ENCODE assay signal across 15 mouse cellular contexts in the genomic region with DNA sequence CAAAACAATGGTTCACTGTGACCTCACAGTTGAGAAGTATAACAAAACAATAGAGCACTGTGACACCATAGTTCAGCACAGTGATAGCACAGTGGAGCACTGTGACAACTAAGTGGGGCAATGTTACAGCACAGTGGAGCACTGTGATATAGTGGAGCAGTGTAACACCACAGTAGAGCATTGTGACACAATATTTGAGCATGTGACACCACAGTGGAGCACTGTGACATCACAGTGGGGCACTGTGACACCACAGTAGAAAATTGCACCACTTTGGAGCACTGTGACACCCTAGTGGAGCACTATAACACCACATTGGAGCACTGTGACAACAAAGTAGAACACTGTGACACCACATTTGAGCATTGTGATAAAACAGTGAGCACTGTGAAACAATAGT.
A peak's percentile ranks its signal among the peaks of the same experiment; 100 is the strongest.
DNase-seq lines count a peak whose midpoint lies in the region; ATAC-seq and TF ChIP-seq lines count a peak whose summit lies in the region.
"Had no signal": no experiment of that assay in that cellular context is flagged by ENCODE, and none has a peak within 500 bp of the region (broad histone marks: within the 10 kb centered on the region; RNA-seq: fewer than 3 reads in every experiment).

No protein-coding gene starts in this region.

- no peak for DNase-seq in cerebellum, postnatal 10 days
- no peak for DNase-seq in kidney, postnatal 0 days (ENCODE audit: low spot score)
- peak; percentile 2 for DNase-seq in brain, embryonic 14.5 days (ENCODE audit: low read depth)
- no peak for DNase-seq in heart, postnatal 14 days
- DNase-seq in cerebellum, postnatal 4 days (ENCODE audit: low spot score in 2 of 2), result no peak
- DNase-seq: cerebellum, adult 2 months; gastrocnemius, postnatal 10 days; kidney, adult 8-10 months had no signal

- peak; percentile 66; the same call in 1 of the 2 replicates for ATAC-seq in cerebellum, adult (ENCODE audit: insufficient number of reproducible peaks, low FRiP score, low TSS enrichment)
- peak; percentile 43; the same call in 1 of the 2 replicates for ATAC-seq in kidney, postnatal 0 days (replicated peaks; ENCODE audit: low FRiP score, low read depth)
- no peak for ATAC-seq in kidney, embryonic 16.5 days (ENCODE audit: low FRiP score, low TSS enrichment)

- no peak for TF ChIP-seq CTCF in kidney, postnatal 0 days (IDR thresholded peaks at IDR 0.05; ENCODE audit: low read depth)
- no peak for TF ChIP-seq CTCF in brain, embryonic 14.5 days (IDR thresholded peaks at IDR 0.05; ENCODE audit: borderline replicate concordance, extremely low read depth, insufficient read depth, insufficient read length)

- H3K4me1 ChIP-seq in kidney, postnatal 0 days (replicated peaks; ENCODE audit: insufficient read depth, low read length), result no peaks in the 10 kb centered on the region
- no peaks in the 10 kb centered on the region for H3K4me1 ChIP-seq in kidney, embryonic 16.5 days (ENCODE audit: insufficient read depth, low read length)
- H3K4me1 ChIP-seq in megakaryocyte, embryonic 14.5 days, result no peaks in the 10 kb centered on the region; the same call in 1 of the 2 replicates
- H3K4me1 ChIP-seq: forebrain, embryonic 12.5 days had no signal

- H3K27ac ChIP-seq in kidney, postnatal 0 days, result no peak overlapping the region
- no peak overlapping the region for H3K27ac ChIP-seq in kidney, embryonic 16.5 days (ENCODE audit: low read length)
- H3K27ac ChIP-seq: forebrain, embryonic 12.5 days; macrophage had no signal

- H3K9me3 ChIP-seq in kidney, postnatal 0 days (replicated peaks; ENCODE audit: low read length), result peaks cover 5% of the 10 kb centered on the region; the same call in 1 of the 2 replicates
- H3K9me3 ChIP-seq in kidney, embryonic 16.5 days (ENCODE audit: low read length), result peaks cover 65% of the 10 kb centered on the region
- H3K9me3 ChIP-seq in megakaryocyte, embryonic 14.5 days, result peaks cover 74% of the 10 kb centered on the region

- no peak overlapping the region for H3K9ac ChIP-seq in kidney, postnatal 0 days (ENCODE audit: low read depth, low read length)
- H3K9ac ChIP-seq in kidney, embryonic 16.5 days (replicated peaks; ENCODE audit: low read length), result no peak overlapping the region
- H3K9ac ChIP-seq: forebrain, embryonic 12.5 days had no signal

- no peak for TF ChIP-seq POLR2A in brain, embryonic 14.5 days (IDR thresholded peaks at IDR 0.05; ENCODE audit: borderline replicate concordance, extremely low read depth, insufficient read depth, insufficient read length, poor library complexity, severe bottlenecking)

- no peaks in the 10 kb centered on the region for H3K27me3 ChIP-seq in kidney, postnatal 0 days (ENCODE audit: insufficient read depth, low read length)
- no peaks in the 10 kb centered on the region for H3K27me3 ChIP-seq in kidney, embryonic 16.5 days (ENCODE audit: insufficient read depth, low read length)
- no peaks in the 10 kb centered on the region for H3K27me3 ChIP-seq in megakaryocyte, embryonic 14.5 days (replicated peaks)
- H3K27me3 ChIP-seq: CH12.LX; forebrain, embryonic 12.5 days had no signal

- no peak overlapping the region for H3K4me2 ChIP-seq in kidney, postnatal 0 days (ENCODE audit: low read length)
- H3K4me2 ChIP-seq in kidney, embryonic 16.5 days (replicated peaks; ENCODE audit: low read depth, low read length), result no peak overlapping the region
- H3K4me2 ChIP-seq: forebrain, embryonic 12.5 days; heart, embryonic 11.5 days had no signal

- no peak overlapping the region for H3K4me3 ChIP-seq in kidney, postnatal 0 days (replicated peaks; ENCODE audit: low read depth, low read length)
- H3K4me3 ChIP-seq in kidney, embryonic 16.5 days (ENCODE audit: low read length), result no peak overlapping the region
- H3K4me3 ChIP-seq in megakaryocyte, embryonic 14.5 days (replicated peaks), result peak overlapping the region; percentile 77
- H3K4me3 ChIP-seq: forebrain, embryonic 12.5 days had no signal

- intact Hi-C loops in heart, postnatal 14 days (cut with DNase I), result no loop called here

- H3K36me3 ChIP-seq in kidney, postnatal 0 days (ENCODE audit: insufficient read depth, low read length), result no peaks in the 10 kb centered on the region
- H3K36me3 ChIP-seq in kidney, embryonic 16.5 days (ENCODE audit: insufficient read depth, low read length), result no peaks in the 10 kb centered on the region
- no peaks in the 10 kb centered on the region for H3K36me3 ChIP-seq in megakaryocyte, embryonic 14.5 days (replicated peaks; ENCODE audit: low read length)
- H3K36me3 ChIP-seq: forebrain, embryonic 12.5 days had no signal
